Mouse (Mus musculus) erythroblast, embryonic 14.5 days (primary cell): ENCODE data around the gene Borcs6.

ENCODE experiments used
- GATA1 ChIP-seq: IDR thresholded peaks from 2 replicates; pipeline ENCODE4 v1.6.1; 2012; ENCODE audit warnings: low read length, inconsistent platforms, mixed read lengths
- TAL1 ChIP-seq: IDR thresholded peaks from 3 replicates; pipeline ENCODE4 v1.6.1; 2012; ENCODE audit warnings: low read length, inconsistent platforms, mixed read lengths

- TF ChIP-seq TAL1 (no peak), GATA1 (no peak)
Measured at GRCm38 (mm10) chr11:69074776-69075069, 15.2 kb downstream of the Borcs6 start.
